Mouse (Mus musculus): Measurements from ENCODE around the gene Phb.

Phb gene

DNA sequence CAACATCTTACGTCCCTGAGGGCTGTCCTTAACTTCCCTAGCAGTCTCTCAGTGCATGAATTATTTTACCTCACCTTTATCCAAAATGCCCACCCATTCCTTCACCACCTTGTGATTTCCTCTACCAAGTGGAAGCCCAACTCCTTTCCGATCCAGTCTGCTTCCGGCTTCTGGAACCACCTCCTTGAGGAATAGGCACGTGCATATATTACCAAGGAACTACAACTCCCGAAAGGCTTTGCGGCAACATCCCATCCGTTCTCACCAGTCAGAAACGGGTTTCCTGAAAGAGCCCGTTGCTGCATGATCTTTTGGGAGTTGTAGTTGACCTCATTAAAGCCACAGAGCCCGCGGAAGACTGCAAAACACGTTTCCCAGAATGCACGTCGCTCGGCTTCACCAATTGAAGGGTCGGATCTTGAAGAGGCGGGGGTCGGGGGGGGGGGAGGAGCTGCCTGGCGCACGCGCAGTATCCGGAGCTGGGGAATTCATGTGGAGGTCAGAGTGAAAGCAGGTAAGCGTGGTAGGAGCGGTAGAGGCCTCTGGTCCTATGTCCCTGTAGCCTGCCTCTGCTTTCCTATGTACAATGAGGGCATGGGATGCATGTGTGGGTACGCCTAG lies at the start of gene Phb:
Gene Phb (plus strand): TSS at position 429 of the 621 bp plus-strand sequence.
- DNase-seq (ENCODE audit: low spot score) = peak; percentile 62

DNA sequence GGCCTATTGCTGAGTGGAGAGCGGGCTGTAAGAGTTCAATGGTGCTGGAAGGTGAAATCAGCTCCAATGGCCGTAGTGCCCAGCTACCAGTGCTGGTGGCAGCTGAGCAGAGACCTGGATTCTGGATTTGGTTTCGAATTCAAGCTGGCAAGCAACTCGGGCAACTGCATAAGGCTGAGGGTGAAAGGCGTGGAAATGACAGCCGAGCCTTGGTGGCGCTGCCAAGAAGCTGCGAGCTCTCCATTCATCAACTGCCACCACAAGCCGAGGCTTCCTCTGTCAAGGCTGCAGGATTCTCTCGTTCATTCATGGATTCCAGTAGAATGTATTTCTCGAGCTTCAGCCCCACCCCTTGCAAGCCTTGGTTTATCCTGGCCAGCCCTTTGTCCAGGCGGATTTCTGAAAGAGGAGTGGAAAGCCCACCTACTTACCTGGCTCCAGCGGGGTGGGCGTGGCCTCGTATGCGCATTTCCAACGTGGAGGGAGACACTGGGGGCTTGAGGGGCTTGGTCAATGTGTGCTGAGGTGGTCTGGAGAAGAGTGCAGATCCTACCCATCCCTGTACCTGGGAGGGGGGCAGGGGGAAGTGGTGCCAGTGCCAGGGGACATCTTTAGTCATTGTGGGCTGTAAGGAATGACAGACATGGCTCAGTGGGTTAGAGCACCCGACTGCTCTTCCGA lies 48.8 kb upstream of the Phb start:
- no peak for DNase-seq (ENCODE audit: low spot score)

DNA sequence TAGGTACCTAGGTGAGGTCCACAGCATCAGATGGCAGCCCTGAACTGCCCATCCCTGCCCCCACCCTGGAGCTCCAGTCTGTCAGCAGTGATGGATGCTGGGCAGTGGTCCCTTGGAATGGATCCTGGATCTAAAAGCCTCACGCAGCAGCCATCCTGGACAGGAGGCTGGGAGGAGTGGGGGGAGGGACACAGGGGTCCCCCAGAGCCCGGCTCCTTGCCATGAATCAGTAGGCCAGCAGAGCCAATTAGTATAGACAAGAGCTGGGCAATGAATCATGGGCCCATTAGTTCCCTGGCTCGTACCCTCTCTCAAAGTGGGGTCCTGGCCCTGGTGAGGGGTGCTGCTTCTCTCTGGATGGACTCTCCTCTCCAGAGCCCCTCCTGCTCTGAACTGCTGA lies 47.7 kb upstream of the Phb start:
- no peak for DNase-seq (ENCODE audit: low spot score)

DNA sequence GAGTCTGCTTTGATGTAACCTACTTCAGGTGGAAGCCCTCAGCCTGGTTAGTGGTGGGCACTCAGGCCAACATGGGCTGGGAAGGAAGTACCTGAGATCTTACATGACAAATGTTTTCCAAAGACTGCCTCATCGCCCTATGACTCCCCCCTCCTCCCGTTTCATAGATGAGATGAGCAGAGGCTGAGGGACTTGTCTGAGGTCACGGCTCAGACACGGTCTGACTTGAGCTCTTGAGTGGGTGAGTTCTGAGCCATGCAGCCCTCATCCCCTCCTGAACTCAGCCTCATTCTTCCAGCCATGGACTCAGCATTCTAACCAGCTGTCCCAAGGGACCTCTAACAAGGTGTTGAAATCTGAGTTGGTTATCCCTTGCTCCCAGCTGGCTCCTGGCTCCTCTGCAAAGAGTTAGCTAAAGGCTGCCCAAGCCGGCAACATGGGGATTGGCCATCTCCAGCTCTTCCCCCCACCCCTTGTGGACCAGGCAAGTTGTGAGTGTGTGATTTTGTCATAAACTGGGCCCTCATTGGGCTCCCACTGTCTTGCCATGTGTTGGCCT lies 46.8 kb upstream of the Phb start:
- no peak for DNase-seq (ENCODE audit: low spot score)

DNA sequence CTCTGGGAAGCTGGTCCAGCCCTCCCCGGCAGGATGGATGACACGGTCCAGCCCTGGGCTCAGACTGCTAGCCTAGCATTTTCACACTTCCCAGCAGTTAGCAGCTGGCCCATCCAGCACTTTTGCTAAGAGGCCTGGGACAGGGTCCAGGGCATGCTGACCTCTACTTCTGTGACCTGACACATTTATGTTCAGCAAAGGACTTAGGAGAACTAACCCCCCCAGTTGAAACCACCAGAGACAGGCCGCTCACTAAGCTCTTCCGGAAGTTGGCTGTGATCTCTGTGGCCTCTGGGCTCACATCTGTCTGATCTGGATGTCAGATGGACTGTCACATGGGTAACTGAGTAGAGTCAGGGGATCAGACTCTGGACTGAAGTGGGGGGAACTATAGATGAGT lies 45.7 kb upstream of the Phb start:
- no peak for DNase-seq (ENCODE audit: low spot score)

DNA sequence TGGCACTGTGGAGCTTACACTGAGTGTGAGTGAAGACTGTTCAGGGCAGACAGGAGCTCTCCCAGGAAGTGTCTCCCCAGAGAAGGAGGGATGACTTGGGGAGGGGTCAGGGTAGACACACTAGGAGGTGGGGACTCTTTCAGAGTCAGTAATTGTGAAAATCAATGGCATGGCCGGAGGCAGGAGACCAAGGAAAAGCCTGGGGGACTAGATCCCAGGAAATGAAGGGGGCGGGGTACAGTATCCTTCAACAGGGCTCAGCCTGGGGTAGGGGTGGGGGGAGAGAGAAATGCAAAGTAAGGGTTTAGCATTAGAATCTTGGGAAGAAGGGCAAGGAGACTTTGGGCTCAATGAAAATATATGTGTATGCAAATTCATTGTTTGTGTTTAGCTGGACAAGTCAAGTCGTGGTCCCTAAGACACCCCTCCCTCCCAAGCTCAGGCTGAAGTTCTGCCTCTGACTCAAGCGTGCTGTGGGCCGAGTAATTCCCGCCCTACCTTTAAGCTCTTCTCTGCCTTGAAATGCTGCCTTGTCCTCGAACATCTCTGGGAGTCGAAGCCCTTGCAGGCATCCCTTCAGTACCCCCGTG lies 45.1 kb upstream of the Phb start:
- DNase-seq (ENCODE audit: low spot score) = no peak

DNA sequence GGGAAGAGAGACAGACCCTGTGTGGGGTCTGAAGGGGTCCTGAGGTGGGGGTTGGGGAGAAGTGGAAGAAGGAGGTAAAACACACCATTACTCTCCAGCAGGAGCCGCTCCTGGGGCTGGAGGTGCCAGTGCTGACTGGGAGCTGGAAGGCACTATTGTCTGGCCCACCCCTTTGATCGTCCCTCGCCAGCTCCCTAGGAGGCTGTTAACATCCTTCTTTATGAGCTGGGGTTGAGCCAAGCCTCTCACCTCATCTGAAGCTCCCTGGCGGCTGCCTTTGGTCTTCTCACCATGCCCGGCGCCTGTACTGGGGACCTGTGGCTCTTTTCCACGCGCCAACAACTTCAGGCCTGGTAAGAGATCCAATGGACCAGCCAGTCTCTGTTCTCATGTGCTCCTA lies 44.3 kb upstream of the Phb start:
- no peak for DNase-seq (ENCODE audit: low spot score)

DNA sequence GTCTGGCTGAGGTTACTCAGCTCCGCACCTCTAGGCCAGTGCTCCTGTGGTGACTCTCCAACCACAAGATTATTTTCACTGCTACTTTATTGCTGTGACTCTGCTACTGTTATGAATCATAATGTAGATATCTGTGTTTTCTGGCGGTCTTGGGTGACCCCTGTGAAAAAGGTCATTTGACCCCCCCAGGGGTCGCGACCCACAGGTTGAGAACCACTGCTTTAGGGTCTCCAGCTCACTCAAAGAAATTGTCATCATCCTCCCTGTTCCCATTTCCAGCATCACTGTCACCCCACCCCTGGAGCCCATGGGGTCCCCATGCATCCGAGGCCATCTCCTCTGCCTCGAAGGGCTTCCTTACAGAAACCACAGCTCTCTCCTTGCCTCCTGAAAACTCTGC lies 36.2 kb upstream of the Phb start:
- DNase-seq (ENCODE audit: low spot score) = no peak

DNA sequence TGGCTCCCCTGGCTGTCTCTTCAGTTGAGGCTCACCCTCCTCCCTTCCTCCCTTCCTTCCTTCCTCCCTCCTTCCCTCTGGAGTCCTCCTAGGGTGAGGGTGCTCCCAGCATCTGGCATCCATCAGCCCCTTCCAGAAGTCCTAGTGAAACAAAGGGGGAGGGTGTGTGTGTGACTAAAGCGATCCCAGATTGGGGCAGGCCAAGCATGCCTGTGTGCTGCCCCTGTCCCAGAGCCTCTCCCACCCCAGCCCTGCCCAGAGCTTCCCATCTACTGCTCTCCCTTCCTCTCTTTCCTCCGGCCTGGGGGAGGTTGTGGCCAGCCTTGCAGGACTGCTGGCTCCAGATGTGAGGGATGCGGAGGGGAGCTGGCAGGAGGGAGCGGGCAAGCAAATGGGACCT lies 35.5 kb upstream of the Phb start:
- DNase-seq (ENCODE audit: low spot score) = no peak

DNA sequence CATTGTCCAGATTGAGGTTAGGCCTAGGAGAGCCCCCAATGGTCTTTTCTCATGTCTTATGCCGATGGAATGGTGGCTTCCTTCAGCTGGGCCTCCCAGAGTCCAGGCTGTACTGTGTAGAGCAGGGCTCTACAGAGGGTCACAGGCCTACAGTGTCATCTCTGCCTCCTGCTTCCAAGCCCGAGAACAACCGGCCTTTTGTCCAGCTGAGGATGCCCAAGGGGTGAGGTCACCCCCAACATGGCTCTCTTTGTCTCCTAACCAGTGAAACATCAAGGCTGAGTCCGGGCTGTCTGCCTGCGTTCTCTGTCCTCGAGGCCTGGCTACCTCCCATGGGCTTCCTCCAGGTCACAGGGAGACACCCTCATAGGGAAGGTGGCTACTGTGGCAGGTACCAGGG lies 34.3 kb upstream of the Phb start:
- DNase-seq (ENCODE audit: low spot score) = no peak

DNA sequence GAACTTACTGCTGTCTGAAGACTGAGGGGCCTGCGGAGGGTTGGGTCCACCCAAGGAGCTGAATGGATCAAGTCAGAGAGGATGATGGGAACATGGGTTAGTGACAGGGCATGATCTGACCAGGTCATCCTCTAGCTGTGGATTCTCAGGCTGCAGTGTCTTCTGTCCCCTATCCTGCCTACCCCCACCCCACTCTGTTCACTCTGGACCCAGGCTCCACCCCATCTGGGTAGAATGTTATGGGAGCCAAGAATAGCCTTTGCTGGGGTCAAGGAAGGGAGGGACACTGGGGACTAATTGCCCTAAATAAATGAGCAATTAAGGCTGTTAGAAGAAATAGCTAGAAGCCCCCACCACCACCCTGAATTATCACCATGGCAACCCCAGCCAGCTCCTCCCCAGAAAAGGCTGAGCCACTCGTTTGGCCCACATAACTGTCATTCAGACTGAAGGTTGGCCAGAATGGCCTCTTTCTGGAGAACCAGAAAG lies 33.2 kb upstream of the Phb start:
- no peak for DNase-seq (ENCODE audit: low spot score)

DNA sequence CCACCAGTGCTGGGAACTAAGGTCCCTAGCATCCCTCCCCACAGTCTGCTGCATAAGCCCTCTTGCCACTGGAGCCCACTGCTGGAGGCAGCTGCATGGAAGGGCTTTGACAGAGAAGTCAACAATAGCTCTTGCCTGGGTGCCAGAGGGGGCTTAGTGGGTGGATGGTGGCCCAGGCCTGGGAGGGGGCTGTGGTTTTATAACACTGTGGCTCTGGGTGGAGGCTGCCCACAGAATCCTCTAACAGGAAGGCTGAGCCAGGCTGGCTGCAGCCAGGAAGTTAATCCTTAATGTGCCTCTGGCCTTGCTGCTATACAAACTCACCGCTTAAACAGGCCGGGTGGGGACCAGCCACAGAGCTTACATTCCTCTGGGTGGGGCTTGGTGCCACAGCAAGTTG lies 31.7 kb upstream of the Phb start:
- DNase-seq (ENCODE audit: low spot score) = no peak

DNA sequence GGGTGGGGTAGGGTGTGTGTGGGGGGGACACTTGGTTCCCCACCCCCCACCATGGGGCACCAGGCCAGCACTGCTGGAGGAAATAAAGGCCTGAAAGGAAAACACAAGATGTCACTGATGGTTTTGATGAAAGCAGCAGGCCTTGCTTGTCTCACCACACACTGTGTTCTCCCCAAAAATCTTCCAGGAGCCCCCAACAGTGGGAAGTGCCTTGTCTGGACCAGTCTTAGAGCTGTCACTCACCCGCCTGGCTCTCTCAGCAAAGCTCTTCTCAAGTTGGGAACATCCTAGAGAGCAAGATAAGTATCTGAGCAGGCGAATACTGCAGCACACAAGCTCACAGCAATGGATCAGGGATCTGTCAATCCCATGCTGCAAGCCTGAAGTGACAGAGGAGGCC lies 26.0 kb upstream of the Phb start:
- DNase-seq (ENCODE audit: low spot score) = no peak

DNA sequence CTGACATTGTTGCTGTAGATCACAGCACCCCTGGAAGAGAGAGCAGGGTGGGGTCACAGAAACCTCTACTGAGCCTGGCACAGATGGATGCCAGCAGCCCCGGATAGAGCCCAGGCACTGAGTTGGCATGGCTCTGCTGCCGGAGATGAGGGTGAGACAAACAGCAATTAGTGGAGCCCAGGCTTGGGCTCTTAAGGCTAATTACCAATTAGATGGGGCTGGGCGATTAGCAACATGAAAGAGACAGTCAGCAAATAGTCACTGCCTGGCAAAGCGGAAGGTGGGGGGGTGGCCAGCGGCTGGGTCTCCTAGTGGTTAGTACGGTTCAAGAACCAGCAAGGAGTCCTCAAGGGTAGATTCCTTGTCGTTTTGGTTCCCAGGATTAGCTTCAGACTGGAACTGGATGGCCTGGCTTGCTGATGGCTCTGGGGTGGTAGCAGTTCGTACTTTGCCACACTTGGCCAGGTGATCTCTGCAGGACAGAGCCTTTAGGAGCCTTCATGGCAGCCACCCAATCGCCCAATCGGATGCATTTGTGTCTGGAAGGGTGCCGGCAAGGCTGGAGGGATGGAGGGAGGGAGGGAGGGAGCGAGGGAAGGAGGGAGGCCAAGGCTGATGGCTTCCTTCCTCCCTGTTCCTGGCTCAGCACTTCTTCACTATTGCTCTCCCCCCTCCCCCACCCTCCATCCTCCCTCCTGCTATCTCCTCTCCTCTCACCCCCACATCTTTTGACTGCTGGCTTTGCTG lies 24.1 kb upstream of the Phb start:
- DNase-seq (ENCODE audit: low spot score) = no peak

DNA sequence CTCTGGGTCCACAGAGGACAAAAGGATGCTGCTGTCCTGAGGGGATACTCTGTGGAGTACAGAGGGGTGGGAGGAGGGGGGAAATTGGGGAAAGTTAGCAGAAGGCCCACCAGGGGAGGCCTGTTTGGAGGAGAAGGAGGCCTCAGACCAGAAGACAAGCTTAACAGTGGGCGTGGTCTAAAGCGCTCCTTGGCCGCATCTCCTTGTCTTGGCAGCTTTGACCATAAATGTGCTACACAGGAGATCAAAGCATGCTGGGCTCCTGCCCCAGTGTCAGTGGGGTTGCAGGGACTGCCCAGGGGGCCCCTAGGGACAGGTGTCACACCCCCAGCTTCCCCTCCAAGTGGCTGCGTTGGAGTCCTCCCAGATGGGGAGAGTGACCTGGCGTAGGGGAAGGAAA lies 22.9 kb upstream of the Phb start:
- no peak for DNase-seq (ENCODE audit: low spot score)

DNA sequence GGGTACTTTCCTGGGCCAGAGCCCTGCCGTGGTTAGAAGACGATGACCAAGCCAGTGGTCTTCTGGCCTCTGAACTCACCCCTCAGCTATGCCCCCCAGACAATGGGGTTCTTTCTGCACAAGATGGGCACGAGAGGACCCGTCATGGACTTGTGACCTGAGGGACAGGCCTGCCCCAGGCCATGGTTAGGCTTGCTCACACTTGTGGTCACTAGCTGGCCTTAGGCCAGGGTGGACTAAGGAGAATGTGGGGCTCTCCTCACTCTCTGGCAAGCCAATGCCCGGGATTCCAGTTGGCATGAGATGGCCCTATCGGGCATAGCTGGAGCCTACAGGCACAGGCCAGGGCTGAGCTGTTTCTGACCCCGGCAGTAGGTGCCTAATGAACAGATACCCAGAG lies 22.4 kb upstream of the Phb start:
- DNase-seq (ENCODE audit: low spot score) = no peak

DNA sequence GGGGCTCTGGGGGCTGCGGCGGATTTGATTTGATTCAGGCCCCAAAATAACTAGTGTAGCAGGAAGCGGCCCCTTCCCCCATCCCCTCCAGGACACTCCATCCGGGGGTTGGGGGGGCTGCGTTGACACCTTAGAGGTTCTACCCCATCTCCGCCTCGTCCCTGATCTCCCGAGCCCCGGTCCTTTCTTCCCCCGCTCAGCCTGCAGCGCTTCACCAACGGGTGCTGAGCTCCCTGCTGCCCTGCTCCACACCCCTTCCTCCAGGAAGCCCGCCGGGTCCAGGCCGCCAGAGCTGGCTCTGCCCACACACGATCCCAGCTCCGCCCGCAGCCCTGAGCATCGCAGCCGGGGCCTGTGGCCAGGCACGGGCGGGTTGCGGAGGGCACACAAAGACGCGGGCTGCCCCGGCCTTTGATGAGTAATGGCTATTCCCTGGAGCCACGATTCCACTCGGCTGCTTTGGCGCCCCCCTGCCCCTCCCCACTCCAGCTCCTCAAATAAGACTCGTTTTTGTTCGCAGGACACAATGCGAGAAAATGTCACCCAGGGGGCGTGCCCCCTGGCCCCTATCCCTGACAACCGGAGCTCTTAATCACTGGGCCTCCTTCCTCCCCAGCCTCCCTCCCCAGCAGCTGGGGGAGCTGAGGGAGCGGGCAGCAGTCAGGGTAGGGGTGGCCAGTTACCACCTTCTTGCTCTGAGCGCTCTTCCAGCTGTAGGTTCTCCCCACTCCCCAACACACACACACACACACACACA lies 21.2 kb upstream of the Phb start:
- DNase-seq (ENCODE audit: low spot score) = no peak

DNA sequence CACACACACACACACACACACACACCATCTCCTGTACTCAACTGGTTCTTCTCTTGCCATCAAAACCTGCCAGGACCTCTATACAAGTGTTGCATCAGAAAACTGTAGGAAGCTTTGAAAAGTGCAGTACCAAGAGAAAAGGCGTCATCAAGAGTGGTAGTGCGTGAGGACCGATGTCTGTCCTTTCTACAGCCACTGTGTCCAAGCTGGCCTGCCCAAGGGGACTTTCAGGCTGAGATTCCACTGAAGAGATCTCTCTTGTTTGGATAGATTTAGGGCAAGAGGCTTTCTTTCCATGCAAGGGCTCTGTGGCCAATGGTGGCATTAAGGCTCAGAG lies 20.6 kb upstream of the Phb start:
- DNase-seq (ENCODE audit: low spot score) = no peak

DNA sequence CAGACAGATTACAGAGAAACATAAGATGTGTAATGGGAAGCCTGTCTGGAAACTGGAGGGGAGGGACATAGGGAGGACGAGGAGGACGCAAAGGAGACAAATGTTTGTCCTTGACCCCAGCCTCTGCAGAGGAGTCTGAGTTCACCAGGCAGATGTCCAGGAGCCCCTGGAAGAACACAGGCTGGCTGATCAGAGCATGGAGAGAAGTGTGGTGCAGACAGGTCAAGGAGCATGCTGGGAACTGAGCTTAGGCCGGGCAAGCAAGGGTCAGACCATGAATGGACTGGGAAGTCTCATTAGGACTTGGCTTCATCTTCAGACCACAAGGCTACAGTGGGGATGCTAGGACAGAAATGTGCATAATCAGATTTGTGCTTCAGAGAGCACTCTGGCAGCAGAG lies 19.0 kb upstream of the Phb start:
- DNase-seq (ENCODE audit: low spot score) = no peak

DNA sequence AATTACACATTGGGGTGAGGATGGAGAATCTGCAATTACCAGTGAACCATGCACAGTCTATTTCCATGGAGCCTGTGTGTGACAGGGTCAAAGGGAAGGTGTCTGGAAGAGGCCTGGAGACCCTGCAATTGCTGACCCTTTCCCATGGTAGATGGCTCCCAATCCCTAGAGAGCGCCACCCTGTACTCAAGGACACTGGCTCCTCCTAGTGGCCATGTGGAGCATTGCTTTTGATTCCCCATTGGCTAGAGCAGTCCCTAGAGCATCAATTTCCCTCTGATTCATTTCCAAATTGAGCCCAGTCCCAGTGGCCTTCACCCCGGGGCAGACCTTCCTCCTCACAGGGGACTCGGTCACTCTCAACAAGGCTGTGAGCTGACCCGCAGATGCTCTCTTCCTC lies 17.9 kb upstream of the Phb start:
- DNase-seq (ENCODE audit: low spot score) = peak; percentile 64

DNA sequence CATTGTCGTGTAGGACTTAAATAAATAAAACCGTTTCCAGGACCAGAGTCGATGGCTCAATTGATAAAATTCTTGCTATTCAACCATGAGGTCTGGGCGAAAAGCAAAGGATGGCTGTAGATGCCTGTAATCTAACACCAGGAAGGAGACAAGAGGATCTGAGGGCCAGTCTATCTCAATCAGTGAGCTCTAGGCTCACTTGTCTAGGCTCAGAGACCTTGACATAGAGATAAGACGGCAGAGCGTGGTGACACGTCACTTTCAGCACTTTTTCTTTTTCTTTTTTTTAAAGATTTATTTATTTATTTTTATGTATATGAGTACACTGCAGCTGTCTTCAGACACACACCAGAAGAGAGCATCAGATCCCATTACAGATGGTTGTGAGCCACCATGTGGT lies 17.2 kb upstream of the Phb start:
- DNase-seq (ENCODE audit: low spot score) = no peak

DNA sequence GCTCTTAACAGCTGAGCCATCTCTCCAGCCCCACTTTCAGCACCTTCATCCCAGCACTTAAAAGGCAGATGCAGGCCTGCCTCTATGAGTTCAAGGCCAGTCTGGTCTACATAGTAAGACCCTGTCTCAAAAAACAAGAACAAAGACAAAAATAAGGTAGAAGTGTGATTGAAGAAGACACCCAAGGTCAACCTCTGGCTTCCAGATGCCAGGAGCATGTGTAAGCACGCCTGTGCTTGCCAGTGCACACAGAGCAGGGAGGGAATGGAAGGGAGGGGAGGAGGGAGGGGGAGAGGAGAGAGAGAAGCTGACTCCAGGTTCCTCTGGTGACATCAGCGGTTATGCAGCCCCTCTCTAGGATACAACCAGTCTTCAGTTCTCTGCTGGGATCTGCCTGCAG lies 16.8 kb upstream of the Phb start:
- DNase-seq (ENCODE audit: low spot score) = no peak
